Mouse (Mus musculus) 416B (cell line): ENCODE data around the gene Vwa7.
"Not testable (repeated sequence)": the region's sequence is repeated elsewhere in the genome, so short reads cannot be mapped to it uniquely, and the experiment has no call there.

Experiments
- DNase-seq: peaks from one replicate; pipeline ENCODE4 v3.0.0; 2011; ENCODE audit warnings: low read depth

The Vwa7 gene

GRCm38 (mm10) chr17:35021842-35022477, 5.6 kb downstream of the Vwa7 start:
- DNase-seq, result peak; percentile 84

GRCm38 (mm10) chr17:35022541-35023060, 6.2 kb downstream of the Vwa7 start:
- DNase-seq, result no peak

GRCm38 (mm10) chr17:35023221-35023620, 6.8 kb downstream of the Vwa7 start:
- no peak for DNase-seq

DNA sequence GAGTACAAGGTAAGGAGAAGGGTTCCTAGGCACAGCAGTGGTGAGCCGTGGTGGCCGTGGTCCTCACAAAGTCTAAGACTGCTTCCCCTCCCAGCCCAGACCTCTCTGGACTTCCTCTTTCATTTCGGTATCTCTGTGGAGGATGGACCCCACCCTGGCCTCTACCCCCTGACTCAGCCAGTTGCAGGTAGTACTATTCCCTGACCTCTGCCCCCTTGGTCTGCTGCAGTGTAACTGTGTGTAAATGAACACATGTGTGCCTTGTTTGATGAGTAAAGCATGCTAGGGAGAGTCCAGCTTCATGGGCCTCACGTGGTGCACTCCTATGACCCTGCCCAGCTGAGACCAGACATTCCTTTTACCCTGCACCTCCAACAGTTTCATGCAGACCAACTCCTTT, 7.4 kb downstream of the Vwa7 start:
- DNase-seq, result peak; percentile 45

DNA sequence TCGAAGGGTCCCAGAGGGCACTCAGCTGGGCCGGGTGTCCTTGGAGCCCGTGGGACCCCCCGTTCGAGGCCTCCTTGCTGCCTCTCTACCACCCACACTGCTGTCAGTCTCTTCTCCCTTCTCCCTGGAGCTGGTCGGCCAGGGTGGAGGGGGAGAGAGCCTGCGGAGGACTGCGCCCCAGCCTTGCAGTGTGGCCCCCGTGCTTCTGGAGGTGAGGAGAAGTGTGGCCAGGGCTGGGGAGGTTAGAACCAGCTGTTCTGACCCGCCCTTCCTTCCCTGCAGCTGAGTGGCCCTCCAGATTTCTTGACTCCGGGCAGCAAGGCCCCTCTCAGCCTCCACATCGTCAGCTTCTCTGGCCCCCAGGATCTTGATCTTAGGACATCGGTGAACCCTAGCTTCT, 7.9 kb downstream of the Vwa7 start:
- DNase-seq, result no peak

DNA sequence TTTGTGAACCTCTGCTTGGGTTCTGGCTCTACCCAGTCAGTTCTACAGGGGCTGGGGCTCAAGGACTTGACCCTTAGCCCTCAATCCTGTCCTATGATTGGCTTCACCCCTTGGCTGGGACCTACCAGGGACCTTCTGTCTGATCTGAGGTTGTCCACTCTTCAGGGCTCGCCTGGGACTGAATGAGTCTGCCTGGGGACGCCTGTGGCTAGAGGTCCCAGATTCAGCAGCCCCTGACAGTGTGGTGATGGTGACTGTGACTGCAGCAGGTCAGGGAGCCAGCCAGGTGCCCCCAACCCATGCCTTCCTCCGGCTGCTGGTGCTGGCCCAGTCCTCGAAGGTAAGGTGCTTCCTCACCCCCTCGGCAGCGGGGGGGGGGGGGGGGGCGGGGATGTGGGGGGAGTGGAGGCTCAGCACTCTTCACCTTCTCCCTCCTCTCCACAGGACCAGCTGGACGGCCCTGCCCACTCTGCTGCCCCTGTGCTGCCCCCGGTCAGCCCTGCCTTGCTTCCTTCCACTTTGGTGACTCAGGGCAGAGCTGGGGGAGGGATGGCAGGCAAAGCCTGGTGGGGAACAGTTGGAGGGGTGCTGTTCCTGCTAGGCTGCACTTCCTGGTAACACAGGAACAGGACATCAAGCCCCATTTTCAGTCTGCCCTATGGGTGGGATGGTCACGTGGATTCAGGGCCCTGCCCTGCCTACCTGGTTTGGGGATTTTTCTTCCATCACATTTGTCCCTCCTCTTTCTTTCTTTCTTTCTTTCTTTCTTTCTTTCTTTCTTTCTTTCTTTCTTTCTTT, 8.5 kb downstream of the Vwa7 start:
- peak; percentile 77 for DNase-seq

- no peak for DNase-seq
Observed at GRCm38 (mm10) chr17:35026206-35026605, 9.8 kb downstream of the Vwa7 start.

GRCm38 (mm10) chr17:35027277-35028068, 11.1 kb downstream of the Vwa7 start, which contains the start of gene Sapcd1:
Gene Sapcd1, minus strand, starts transcription at chr17:35028016.
- DNase-seq, result no peak

GRCm38 (mm10) chr17:35028315-35028714, 11.9 kb downstream of the Vwa7 start:
- DNase-seq, result peak; percentile 36

DNA sequence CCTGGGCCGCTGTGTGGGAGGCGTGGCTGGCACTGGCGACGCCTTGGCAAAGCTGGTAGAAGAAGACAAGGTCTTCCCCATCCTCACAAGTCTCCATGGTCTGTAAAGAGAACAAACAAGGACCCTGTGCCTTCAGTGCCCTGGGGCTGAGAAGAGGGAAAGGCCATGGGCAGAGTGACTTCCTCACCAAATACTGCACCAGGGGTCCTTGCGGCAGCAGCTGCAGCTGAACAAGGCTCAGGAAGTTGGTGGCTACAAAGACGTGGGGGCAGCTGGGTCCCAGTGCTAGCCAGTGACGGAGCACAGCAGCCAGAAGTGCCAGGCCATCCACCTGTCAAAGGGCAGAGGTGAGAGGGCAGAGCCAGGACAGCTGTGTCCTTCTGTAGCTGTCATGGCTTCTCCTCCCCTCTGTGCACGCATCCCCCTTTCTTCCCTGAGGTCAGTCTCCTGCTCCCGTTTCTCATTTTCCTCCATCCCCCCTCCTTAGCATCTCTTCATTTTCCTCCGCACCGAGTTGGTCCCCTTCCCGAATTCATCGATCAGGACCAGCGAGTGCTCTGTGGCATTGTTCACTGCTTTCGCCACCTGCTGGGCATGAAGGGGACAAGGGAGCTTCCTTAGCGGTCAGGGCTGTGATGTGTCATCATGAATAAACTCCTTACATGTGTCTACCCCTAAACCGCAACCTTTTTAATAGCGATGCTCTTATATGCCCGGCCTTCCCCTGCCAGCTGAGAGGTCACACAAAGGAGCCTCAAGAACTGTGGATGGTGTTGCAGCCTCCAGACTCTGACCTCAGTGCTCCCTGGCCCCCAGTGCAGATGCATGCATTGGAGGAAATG, 13.5 kb downstream of the Vwa7 start:
- peak; percentile 89 for DNase-seq

- no peak for DNase-seq
Observed at GRCm38 (mm10) chr17:35031272-35031671, 14.9 kb downstream of the Vwa7 start.

DNA sequence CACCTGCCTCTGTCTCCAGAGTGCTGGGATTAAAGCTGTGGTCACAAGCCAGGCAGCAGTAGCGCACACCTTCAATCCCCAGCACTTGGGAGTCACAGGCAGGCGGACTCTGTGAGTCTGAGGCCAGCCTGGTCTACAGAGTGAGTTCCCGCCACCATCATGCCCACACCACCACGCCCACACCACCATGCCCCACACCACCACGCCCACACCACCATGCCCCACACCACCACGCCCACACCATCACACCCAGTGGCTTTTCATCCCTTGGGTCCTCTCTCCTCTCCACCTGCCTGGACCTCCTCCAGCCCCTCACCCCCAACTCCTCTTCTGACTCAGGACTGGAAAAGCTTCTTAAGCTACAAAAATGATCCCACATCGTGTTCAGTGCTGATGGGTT, 15.5 kb downstream of the Vwa7 start:
- DNase-seq, result no peak

GRCm38 (mm10) chr17:35032323-35032870, 16.0 kb downstream of the Vwa7 start:
- no peak for DNase-seq

- not testable (repeated sequence) for DNase-seq
Observed at GRCm38 (mm10) chr17:35033703-35034102, 17.3 kb downstream of the Vwa7 start.

DNA sequence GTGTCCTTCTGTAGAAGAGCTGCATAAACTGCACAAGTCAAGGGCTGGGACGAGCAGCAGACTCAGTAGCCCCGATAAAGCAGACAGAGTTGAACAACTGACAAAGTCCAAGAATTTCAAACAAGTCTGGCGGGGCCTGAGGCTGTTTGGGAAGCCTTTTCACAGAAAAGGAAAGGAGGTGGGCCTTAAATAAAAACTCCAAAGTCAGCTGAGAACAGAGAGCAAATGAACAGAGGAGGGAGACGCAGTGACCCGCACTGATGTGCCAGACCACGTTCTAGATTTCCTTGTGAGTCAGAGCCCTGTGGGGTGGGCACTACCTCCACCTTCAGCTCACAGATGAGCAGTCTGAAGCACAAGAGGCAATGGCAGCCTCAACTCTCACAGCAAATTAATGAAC, 18.5 kb downstream of the Vwa7 start:
- peak; percentile 57 for DNase-seq

- peak; percentile 65 for DNase-seq
Observed at GRCm38 (mm10) chr17:35039121-35039873, 22.9 kb downstream of the Vwa7 start.

GRCm38 (mm10) chr17:35043794-35044193, 27.4 kb downstream of the Vwa7 start:
- DNase-seq, result peak; percentile 51

DNA sequence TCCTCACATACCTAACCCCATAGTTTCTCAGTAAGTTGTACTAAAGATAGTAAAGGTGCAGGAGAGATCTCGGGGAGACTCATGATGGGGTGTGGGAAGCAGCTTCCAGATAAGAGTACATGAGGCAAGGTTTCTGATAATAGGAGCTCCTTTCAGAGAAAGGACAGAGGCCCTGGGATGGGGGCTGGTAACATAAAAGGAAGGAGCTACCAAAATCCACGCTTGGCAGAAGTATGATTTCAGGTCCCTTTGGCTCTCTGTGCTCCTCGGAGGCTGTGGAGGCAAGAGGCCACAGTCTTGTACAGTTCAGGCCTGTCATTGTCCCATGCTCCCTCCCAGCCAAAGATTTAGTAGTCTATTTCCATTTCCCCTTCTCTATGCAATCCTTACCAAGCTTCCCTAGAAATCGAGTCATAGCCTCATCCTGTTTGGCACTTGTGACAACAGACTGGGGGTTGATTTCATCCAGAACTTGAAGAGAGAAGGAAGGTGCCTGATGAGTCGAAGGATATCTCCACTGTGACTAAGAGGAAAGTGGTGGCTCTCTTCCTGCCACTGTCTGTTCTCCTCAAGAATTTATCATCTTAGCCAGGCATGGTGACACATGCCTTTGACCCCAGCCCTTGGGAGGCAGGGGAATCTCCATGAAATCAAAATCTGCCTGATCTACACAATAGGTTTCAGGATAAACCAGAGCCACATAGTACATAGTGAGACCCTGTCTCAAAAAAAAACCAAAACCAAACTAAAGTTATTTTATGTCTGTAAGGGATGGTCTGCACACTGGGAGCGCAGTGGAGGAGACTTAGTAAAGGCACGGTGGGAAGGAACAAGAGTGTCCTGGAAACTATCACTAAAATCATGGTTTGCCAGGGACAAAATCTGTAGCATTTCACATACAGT, 28.8 kb downstream of the Vwa7 start:
- DNase-seq, result peak; percentile 82
